Mouse (Mus musculus): ENCODE data around the gene Gnl2.

DNA sequence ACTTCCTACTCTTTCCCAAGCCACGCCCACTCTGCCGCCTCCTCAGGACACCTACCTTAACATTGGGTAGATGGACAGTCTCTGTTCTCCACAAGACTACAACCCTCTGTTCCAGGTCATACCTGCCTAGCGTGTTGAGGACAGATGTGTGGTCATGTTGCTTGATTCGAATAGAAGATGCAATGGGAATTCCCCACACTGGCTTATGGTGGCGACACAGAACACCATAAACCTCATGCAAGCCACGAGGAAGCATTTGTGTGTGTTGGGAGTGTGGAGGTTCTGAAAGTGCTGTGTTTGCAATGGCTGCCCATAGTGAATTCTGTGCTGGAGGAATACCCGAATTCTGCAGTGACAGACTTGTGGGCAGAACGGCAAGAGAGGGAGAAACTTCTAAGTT is 47.4 kb downstream of the Gnl2 start:
- TF ChIP-seq ZNF384 (IDR thresholded peaks at IDR 0.05; ENCODE audit: low read depth, low read length): no peak
- no peak for TF ChIP-seq HCFC1 (IDR thresholded peaks at IDR 0.05; ENCODE audit: borderline replicate concordance, insufficient read depth, low read length)
- TF ChIP-seq ZC3H11A (IDR thresholded peaks at IDR 0.05; ENCODE audit: borderline replicate concordance, low read depth, low read length): no peak
